Mouse (Mus musculus) ES-E14 (cell line): ENCODE measurements at regions not wholly inside any gene's neighbourhood (a gene's known extent, or its start where the extent isn't known, plus 50 kb on each side); places are given as distances from the start of the nearest gene placed in this dataset.

Experiments
- CHD2 ChIP-seq: IDR thresholded peaks from 2 replicates; pipeline ENCODE4 v1.6.1; 2014; ENCODE audit warnings: mild to moderate bottlenecking, low read depth, low read length, inconsistent platforms
- MAFK ChIP-seq: IDR thresholded peaks from 2 replicates; pipeline ENCODE4 v1.6.1; 2014; ENCODE audit warnings: mild to moderate bottlenecking, low read depth, low read length, inconsistent platforms; ENCODE audit not compliant: insufficient read depth
- ZC3H11A ChIP-seq: IDR thresholded peaks from 2 replicates; pipeline ENCODE4 v1.6.1; 2012; ENCODE audit warnings: low read depth, mild to moderate bottlenecking, inconsistent platforms, low read length, borderline replicate concordance

GRCm38 (mm10) chr5:111844528-111844927 lies 110.8 kb downstream of the Gm26897 start:
- TF ChIP-seq CHD2 (no peak), ZC3H11A (no peak), MAFK (no peak)
